Mouse (Mus musculus) spleen, postnatal 14 days (tissue): ENCODE measurements around the gene Ptprd.

ENCODE experiments used
- DNase-seq, 2 experiments: peaks; one replicate each; pipeline ENCODE4 v3.0.0; 2021 to 2022; ENCODE audit warnings: low spot score in 2 of 2

The Ptprd gene

GRCm38 (mm10) chr4:76652971-76653370 is 1558.8 kb downstream of the Ptprd start:
- DNase-seq: no peak

GRCm38 (mm10) chr4:76621740-76622139 is 1590.0 kb downstream of the Ptprd start:
- DNase-seq: no peak

- no peak for DNase-seq
These were observed 1595.1 kb downstream of the Ptprd start for GRCm38 (mm10) chr4:76616614-76617013.

GRCm38 (mm10) chr4:76608246-76608645 is 1603.5 kb downstream of the Ptprd start:
- DNase-seq: no peak

GRCm38 (mm10) chr4:76606808-76607207 is 1605.0 kb downstream of the Ptprd start:
- no peak for DNase-seq

- DNase-seq: no peak
These were observed 1621.0 kb downstream of the Ptprd start for GRCm38 (mm10) chr4:76590722-76591121.

GRCm38 (mm10) chr4:76583025-76583424 is 1628.7 kb downstream of the Ptprd start:
- no peak for DNase-seq

- no peak for DNase-seq
These were observed 1645.8 kb downstream of the Ptprd start for GRCm38 (mm10) chr4:76566006-76566405.

- no peak for DNase-seq
These were observed 1670.0 kb downstream of the Ptprd start for GRCm38 (mm10) chr4:76541769-76542168.

- DNase-seq: no peak
These were observed 1678.8 kb downstream of the Ptprd start for GRCm38 (mm10) chr4:76532926-76533325.

GRCm38 (mm10) chr4:76525281-76525680 is 1686.5 kb downstream of the Ptprd start:
- no peak for DNase-seq

GRCm38 (mm10) chr4:76503279-76503601 is 1708.5 kb downstream of the Ptprd start:
- DNase-seq: no peak

- DNase-seq: no peak
These were observed 1709.0 kb downstream of the Ptprd start for GRCm38 (mm10) chr4:76502575-76503278.

- no peak for DNase-seq
These were observed 1725.9 kb downstream of the Ptprd start for GRCm38 (mm10) chr4:76485848-76486247.

- DNase-seq: no peak
These were observed 1743.2 kb downstream of the Ptprd start for GRCm38 (mm10) chr4:76468366-76469100.

GRCm38 (mm10) chr4:76464682-76465081 is 1747.1 kb downstream of the Ptprd start:
- DNase-seq: no peak

- no peak for DNase-seq
These were observed 1750.4 kb downstream of the Ptprd start for GRCm38 (mm10) chr4:76461336-76461735.

GRCm38 (mm10) chr4:76460556-76460955 is 1751.2 kb downstream of the Ptprd start:
- no peak for DNase-seq

- DNase-seq: no peak
These were observed 1752.1 kb downstream of the Ptprd start for GRCm38 (mm10) chr4:76459621-76460020.

GRCm38 (mm10) chr4:76452286-76452685 is 1759.5 kb downstream of the Ptprd start:
- DNase-seq: no peak

- DNase-seq: no peak
These were observed 1760.7 kb downstream of the Ptprd start for GRCm38 (mm10) chr4:76451019-76451552.

GRCm38 (mm10) chr4:76450351-76451018 is 1761.3 kb downstream of the Ptprd start:
- no peak for DNase-seq
